Mouse (Mus musculus): ENCODE measurements around the gene Bcl2l1.

Gene Bcl2l1

GRCm38 (mm10) chr2:152816657-152817348 is 14.7 kb downstream of the Bcl2l1 start:
- TF ChIP-seq GATA4 (IDR thresholded peaks at IDR 0.05; ENCODE audit: insufficient replicate concordance, low read length), result no peak

- TF ChIP-seq GATA4 (IDR thresholded peaks at IDR 0.05; ENCODE audit: insufficient replicate concordance, low read length), result no peak
Observed at GRCm38 (mm10) chr2:152815879-152816656, 15.5 kb downstream of the Bcl2l1 start.

GRCm38 (mm10) chr2:152814213-152814874 is 17.2 kb downstream of the Bcl2l1 start:
- peak; percentile 52; the same call in 1 of the 2 replicates for TF ChIP-seq GATA4 (IDR thresholded peaks at IDR 0.05; ENCODE audit: insufficient replicate concordance, low read length)

DNA sequence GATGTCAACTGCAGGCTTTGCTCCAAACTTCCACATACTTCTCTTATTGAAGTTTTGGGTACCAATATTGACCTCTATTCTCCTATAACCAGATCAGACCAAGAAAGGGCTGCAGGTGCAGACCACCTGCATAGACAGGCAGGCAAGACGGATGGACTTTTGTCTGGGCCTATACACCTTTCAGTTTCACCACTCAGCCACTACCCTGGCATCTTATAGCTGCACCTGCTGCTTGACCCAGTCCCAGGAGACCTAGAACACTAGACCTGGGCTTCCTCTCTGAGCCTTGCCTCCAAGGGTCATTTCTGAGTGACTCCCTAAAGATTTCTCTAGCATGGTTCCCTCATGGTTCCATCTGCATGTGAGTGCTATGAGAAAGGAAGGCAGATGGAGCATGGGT is 18.3 kb downstream of the Bcl2l1 start:
- TF ChIP-seq GATA4 (IDR thresholded peaks at IDR 0.05; ENCODE audit: insufficient replicate concordance, low read length), result no peak

- TF ChIP-seq GATA4 (IDR thresholded peaks at IDR 0.05; ENCODE audit: insufficient replicate concordance, low read length), result peak; percentile 64; the same call in 1 of the 2 replicates
Observed at GRCm38 (mm10) chr2:152811336-152812165, 20.0 kb downstream of the Bcl2l1 start.

DNA sequence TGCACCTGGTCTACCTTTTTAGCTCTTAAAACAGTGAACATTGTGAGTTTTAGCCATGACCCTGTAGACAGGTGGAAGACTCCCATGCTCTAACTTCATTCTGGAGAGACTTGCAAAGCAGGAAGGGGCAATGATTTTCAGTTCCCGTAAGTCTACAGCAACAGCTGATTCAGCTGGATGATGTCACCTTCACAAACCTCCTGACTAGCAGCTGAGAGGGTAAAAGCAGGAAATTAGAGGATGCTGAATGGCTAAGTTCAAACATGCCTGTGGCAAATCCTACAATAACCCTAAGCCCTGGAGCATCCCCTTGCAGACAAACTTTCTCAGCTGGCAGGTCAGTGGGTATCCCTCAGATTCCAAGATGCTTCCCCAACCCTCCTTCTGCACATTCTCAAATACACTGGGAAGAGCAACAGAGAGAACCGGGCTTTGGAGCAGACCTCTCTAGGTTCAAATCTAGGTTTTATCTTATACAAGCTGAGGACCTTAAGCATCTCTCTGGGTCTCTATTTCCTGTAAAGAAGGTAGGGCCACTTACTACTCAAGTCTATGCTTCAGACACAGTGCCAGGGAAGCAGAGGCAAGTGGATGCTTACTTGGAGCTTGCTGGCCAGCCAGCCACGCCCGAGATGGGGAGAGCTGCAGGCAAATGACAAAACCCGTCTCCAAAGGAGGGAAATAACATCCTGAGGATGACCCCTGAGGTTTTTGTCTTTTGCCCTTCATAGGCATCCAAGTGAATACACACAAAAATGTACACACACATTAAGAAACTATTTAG is 21.2 kb downstream of the Bcl2l1 start:
- TF ChIP-seq GATA4 (IDR thresholded peaks at IDR 0.05; ENCODE audit: insufficient replicate concordance, low read length), result no peak

DNA sequence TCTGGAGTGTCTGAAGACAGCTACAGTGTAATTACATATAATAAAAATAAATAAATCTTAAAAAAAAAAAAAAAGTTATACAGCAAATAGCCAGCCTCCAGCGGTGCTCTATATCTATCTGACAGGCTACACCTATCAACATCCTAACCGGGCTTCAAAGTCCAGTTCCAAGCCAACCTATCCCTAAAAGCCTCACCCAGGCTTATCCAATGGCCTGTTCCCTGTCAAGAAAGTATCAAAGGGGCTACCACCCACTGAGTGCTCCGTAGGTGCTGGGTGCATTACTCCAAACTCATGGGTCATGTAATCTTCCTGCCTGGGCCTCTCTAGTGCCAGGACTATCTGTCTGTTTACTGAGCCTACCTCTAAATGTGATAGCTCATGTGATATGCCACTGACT is 23.4 kb downstream of the Bcl2l1 start:
- TF ChIP-seq GATA4 (IDR thresholded peaks at IDR 0.05; ENCODE audit: insufficient replicate concordance, low read length), result no peak

GRCm38 (mm10) chr2:152806037-152806436 is 25.5 kb downstream of the Bcl2l1 start:
- peak; percentile 23; the same call in 1 of the 2 replicates for TF ChIP-seq GATA4 (IDR thresholded peaks at IDR 0.05; ENCODE audit: insufficient replicate concordance, low read length)

GRCm38 (mm10) chr2:152805111-152805490 is 26.4 kb downstream of the Bcl2l1 start:
- TF ChIP-seq GATA4 (IDR thresholded peaks at IDR 0.05; ENCODE audit: insufficient replicate concordance, low read length), result no peak

- TF ChIP-seq GATA4 (IDR thresholded peaks at IDR 0.05; ENCODE audit: insufficient replicate concordance, low read length), result no peak
Observed at GRCm38 (mm10) chr2:152804408-152805110, 27.0 kb downstream of the Bcl2l1 start.

DNA sequence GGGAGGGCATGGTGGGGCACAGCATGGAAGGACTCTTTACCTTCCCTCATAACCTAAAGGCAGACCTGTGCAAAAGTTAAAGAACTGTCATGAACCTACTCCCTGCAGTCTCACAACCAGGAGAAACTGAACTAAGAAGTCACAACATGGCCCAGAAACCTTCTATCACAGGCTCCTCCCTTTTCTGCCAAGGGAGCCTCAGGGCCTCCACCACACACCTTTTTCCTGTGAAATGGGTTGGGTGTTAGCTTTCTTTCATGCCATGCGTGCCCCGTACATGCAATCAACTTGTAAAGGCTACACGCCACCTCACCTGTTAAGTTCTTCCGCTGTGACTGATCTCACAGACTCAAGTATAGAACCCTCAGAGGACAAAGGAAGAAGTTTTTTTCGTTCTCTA is 28.4 kb downstream of the Bcl2l1 start:
- no peak for TF ChIP-seq GATA4 (IDR thresholded peaks at IDR 0.05; ENCODE audit: insufficient replicate concordance, low read length)

GRCm38 (mm10) chr2:152802303-152802702 is 29.2 kb downstream of the Bcl2l1 start:
- TF ChIP-seq GATA4 (IDR thresholded peaks at IDR 0.05; ENCODE audit: insufficient replicate concordance, low read length), result no peak

GRCm38 (mm10) chr2:152800762-152801113 is 30.8 kb downstream of the Bcl2l1 start:
- no peak for TF ChIP-seq GATA4 (IDR thresholded peaks at IDR 0.05; ENCODE audit: insufficient replicate concordance, low read length)
